Mouse (Mus musculus): Measurements from ENCODE around the gene I830077J02Rik.

DNA sequence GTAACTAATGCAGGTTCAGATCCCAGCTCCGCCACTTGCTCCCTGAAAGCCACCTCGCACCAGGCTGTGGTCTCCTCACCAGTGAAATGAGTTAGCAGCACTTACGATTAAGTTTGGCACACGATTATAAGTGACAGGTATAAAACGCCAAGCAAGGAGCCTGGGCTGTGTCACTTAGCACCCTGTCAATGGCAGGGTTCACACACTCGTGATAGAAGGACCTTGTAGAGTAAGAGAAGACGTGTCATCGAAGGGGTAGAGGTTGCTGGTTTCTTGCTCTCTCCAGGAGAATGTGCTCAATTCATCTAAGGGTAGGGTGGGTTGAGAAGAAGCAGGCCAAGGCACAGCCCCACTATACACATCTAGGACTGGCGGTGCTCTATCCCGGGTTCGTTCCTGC lies 33.6 kb downstream of the I830077J02Rik start:
- TF ChIP-seq CTCF (IDR thresholded peaks at IDR 0.05; ENCODE audit: control insufficient read depth, insufficient read depth, low read length): no peak
- TF ChIP-seq POLR2A (IDR thresholded peaks at IDR 0.05; ENCODE audit: borderline replicate concordance, control insufficient read depth, low read depth, low read length): no peak
